Mouse (Mus musculus) layer of hippocampus, adult 8-10 months (tissue): ENCODE data around the gene Ttc38. TPM values are rescaled to one million over a fixed set of nuclear protein-coding genes. Genes with fewer than 3 reads are reported as not detected.
A peak's percentile ranks its signal among the peaks of the same experiment; 100 is the strongest.
"Not testable (repeated sequence)": the region's sequence is repeated elsewhere in the genome, so short reads cannot be mapped to it uniquely, and the experiment has no call there.

Experiments used
- DNase-seq, 2 experiments: peaks; one replicate each; pipeline ENCODE4 v3.0.0; 2022; ENCODE audit warnings: low spot score in 2 of 2
- total RNA-seq, 4 experiments: library from RNA; stranded (reverse); gene quantifications; 2 replicates each; pipeline ENCODE4 v1.2.4; 2022

The Ttc38 gene
- total RNA-seq, 4 experiments from 2014 or later = 5.5 to 9.7 (median 7.4) TPM

- no peak for DNase-seq
Measured at GRCm38 (mm10) chr15:85821203-85822010, 10.7 kb upstream of the Ttc38 start, which contains the start of gene Pkdrej. TSS of gene Pkdrej (minus strand) at chr15:85821734.

GRCm38 (mm10) chr15:85822011-85822359 is 10.1 kb upstream of the Ttc38 start:
- DNase-seq = no peak

- no peak for DNase-seq
Measured at GRCm38 (mm10) chr15:85826676-85827075, 5.4 kb upstream of the Ttc38 start.

- DNase-seq = no peak
Measured at GRCm38 (mm10) chr15:85828071-85828470, 4.0 kb upstream of the Ttc38 start.

- DNase-seq = no peak
Measured at GRCm38 (mm10) chr15:85829470-85829869, 2.6 kb upstream of the Ttc38 start.

GRCm38 (mm10) chr15:85832599-85832998 is 493 bp downstream of the Ttc38 start:
- no peak for DNase-seq

GRCm38 (mm10) chr15:85835335-85835734 is 3.2 kb downstream of the Ttc38 start:
- no peak for DNase-seq

GRCm38 (mm10) chr15:85836887-85837286 is 4.8 kb downstream of the Ttc38 start:
- no peak for DNase-seq

GRCm38 (mm10) chr15:85840983-85841382 is 8.9 kb downstream of the Ttc38 start:
- DNase-seq = no peak

GRCm38 (mm10) chr15:85841796-85842360 is 9.8 kb downstream of the Ttc38 start:
- DNase-seq = no peak

- no peak for DNase-seq
Measured at GRCm38 (mm10) chr15:85845071-85845470, 13.0 kb downstream of the Ttc38 start.

GRCm38 (mm10) chr15:85851656-85852392 is 19.7 kb downstream of the Ttc38 start:
- no peak for DNase-seq

GRCm38 (mm10) chr15:85858980-85859489 is 26.9 kb downstream of the Ttc38 start:
- no peak for DNase-seq

- DNase-seq = peak; percentile 96
Measured at GRCm38 (mm10) chr15:85859490-85860031, 27.5 kb downstream of the Ttc38 start, which contains the start of gene Gtse1. TSS of gene Gtse1 (plus strand) at chr15:85859745.

GRCm38 (mm10) chr15:85865913-85866312 is 33.8 kb downstream of the Ttc38 start:
- not testable (repeated sequence) for DNase-seq

GRCm38 (mm10) chr15:85867696-85868095 is 35.6 kb downstream of the Ttc38 start:
- peak; percentile 58 to 79 for DNase-seq

GRCm38 (mm10) chr15:85877336-85877735 is 45.2 kb downstream of the Ttc38 start:
- no peak for DNase-seq

- peak; percentile 87 to 94 for DNase-seq
Measured at GRCm38 (mm10) chr15:85878848-85879497, 46.9 kb downstream of the Ttc38 start, which contains the start of gene Trmu. TSS of gene Trmu (plus strand) at chr15:85879312.

- DNase-seq = no peak
Measured at GRCm38 (mm10) chr15:85879498-85879895, 47.4 kb downstream of the Ttc38 start.

GRCm38 (mm10) chr15:85885606-85886005 is 53.5 kb downstream of the Ttc38 start:
- no peak for DNase-seq

- no peak for DNase-seq
Measured at GRCm38 (mm10) chr15:85889235-85889634, 57.1 kb downstream of the Ttc38 start.
